Mouse (Mus musculus) small intestine, adult 2 months (tissue): Measurements from ENCODE around the gene Cuta.

Experiments used
- CTCF ChIP-seq: fragments of 200-500 bp; IDR thresholded peaks from 2 replicates; pipeline ENCODE4 v1.5.1; 2012; ENCODE audit warnings: low read depth, mild to moderate bottlenecking, control low read depth, inconsistent platforms, low read length, moderate library complexity, mixed read lengths; ENCODE audit not compliant: insufficient replicate concordance, insufficient read length; ENCODE audit errors: extremely low read depth
- POLR2A ChIP-seq: fragments of 200-500 bp; IDR thresholded peaks from 2 replicates; pipeline ENCODE4 v1.6.1; 2012; ENCODE audit warnings: low read depth, mild to moderate bottlenecking, control low read depth, inconsistent platforms, low read length, moderate library complexity

DNA sequence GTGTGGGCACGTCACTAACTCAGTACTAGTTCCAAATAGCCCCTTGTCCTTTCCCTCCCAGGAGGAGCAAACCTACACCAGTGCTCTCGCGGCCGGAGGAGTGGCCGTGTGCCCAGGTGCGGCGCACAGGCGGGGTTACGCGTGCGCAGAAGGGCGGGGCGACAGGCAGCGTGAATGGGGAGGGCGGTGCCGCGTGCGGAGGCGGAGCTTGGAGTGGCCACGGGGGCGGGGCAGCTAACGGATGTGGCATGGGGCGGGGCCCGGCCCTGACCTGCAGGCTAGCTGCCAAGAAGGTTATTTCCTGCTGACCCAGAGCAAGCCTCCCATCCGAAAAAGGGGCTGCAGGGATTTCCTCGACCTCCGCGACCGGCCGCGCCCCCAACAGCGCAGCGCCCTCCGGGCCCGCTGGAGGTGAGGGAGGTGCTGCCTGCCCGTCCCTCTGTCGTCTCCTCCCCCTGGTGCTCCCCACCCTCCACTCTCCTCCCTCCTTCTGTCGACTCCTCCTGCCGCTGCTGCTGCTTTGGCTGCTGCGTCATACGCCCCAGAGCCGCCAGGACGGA, 6.5 kb downstream of the Cuta start, which contains the start of gene Phf1:
- no peak for TF ChIP-seq CTCF
- TF ChIP-seq POLR2A, result peak; percentile 9; the same call in 1 of the 2 replicates
